Mouse (Mus musculus) intestine, embryonic 16.5 days (tissue): Measurements from ENCODE around the gene Gm47429. TPM values are rescaled to one million over a fixed set of nuclear protein-coding genes. Genes with fewer than 3 reads are reported as not detected.

Experiments
- ATAC-seq: fragments of 200-750 bp; cut with Nextera tagmentation; 2 replicates; pipeline ENCODE4 v1.8.0; 2017; ENCODE audit warnings: moderate TSS enrichment, moderate library complexity
- H3K27ac ChIP-seq: fragments of 300-500 bp; sonication (generic); 2 replicates; pipeline ENCODE4 v1.5.1; 2014; ENCODE audit warnings: mild to moderate bottlenecking, low read length
- H3K27me3 ChIP-seq: fragments of 300-500 bp; sonication (generic); replicated peaks from 2 replicates; pipeline ENCODE4 v1.6.1; 2014; ENCODE audit warnings: low read length, control low read depth, mixed read lengths; ENCODE audit not compliant: control insufficient read depth, insufficient read depth
- H3K36me3 ChIP-seq: fragments of 300-500 bp; sonication (generic); 2 replicates; pipeline ENCODE4 v1.6.1; 2014; ENCODE audit warnings: low read length, control low read depth; ENCODE audit not compliant: control insufficient read depth, insufficient read depth
- H3K4me1 ChIP-seq: fragments of 300-500 bp; sonication (generic); 2 replicates; pipeline ENCODE4 v1.6.1; 2014; ENCODE audit warnings: low read length, control low read depth, mixed read lengths; ENCODE audit not compliant: control insufficient read depth, insufficient read depth
- H3K4me2 ChIP-seq: fragments of 300-500 bp; sonication (generic); 2 replicates; pipeline ENCODE4 v1.6.1; 2014; ENCODE audit warnings: low read depth, low read length, control low read depth
- H3K4me3 ChIP-seq: fragments of 300-500 bp; sonication (generic); 2 replicates; pipeline ENCODE4 v1.5.1; 2014; ENCODE audit warnings: mild to moderate bottlenecking, low read length
- H3K9ac ChIP-seq: fragments of 300-500 bp; sonication (generic); 2 replicates; pipeline ENCODE4 v1.6.1; 2014; ENCODE audit warnings: low read depth, low read length
- H3K9me3 ChIP-seq: fragments of 300-500 bp; sonication (generic); 2 replicates; pipeline ENCODE4 v1.6.1; 2016; ENCODE audit warnings: low read length, control low read depth; ENCODE audit not compliant: control insufficient read depth
- WGBS: fragments of 180-500 bp; shearing (Covaris S2); extraction: QIAGEN DNeasy Blood & Tissue Kit; methylation state at CpG from one replicate; pipeline ENCODE4 v1.1.7; 2014; 5-methylcytosine and 5-hydroxymethylcytosine counted together
- polyA plus RNA-seq: library from polyadenylated mRNA; unstranded; fragments of >200 nt; fragmentation: Nextera tagmentation; extraction: Ambion mirVana; gene quantifications from 2 replicates; pipeline ENCODE4 v1.2.1, GENCODE M21; 2015

Gm47429 gene
- polyA plus RNA-seq, 1 experiment from 2014 or later, result not detected

DNA sequence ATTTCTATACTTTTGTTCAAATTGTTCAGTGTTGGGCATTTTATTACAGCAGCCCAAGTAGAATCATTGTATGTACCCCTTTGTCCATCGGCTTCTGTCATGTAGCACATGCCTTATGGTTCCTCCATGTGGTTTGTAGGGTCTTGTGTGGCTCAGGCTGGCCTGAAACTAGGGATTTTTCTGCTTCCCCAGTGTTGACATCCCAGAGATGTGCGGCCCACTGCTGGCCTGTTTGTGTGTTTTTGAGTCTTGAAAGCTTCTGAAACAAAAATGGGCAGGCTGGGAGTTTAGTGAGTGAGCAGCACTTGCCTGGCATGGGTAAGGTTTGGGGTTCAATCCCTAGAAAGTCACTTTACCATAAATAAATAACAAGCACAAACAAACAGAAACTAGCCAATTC, 19.2 kb downstream of the Gm47429 start:
- H3K27ac ChIP-seq, result no peak overlapping the region
- no peaks in the 10 kb centered on the region for H3K4me1 ChIP-seq
- H3K9me3 ChIP-seq, result no peaks in the 10 kb centered on the region
- no peak overlapping the region for H3K9ac ChIP-seq
- no peak for ATAC-seq
- H3K4me3 ChIP-seq, result no peak overlapping the region
- H3K36me3 ChIP-seq, result peaks cover 15% of the 10 kb centered on the region; the same call in 1 of the 2 replicates
- no peaks in the 10 kb centered on the region for H3K27me3 ChIP-seq
- WGBS, result 93% methylated on average over 2 of the region's 2 CpGs
- no peak overlapping the region for H3K4me2 ChIP-seq

DNA sequence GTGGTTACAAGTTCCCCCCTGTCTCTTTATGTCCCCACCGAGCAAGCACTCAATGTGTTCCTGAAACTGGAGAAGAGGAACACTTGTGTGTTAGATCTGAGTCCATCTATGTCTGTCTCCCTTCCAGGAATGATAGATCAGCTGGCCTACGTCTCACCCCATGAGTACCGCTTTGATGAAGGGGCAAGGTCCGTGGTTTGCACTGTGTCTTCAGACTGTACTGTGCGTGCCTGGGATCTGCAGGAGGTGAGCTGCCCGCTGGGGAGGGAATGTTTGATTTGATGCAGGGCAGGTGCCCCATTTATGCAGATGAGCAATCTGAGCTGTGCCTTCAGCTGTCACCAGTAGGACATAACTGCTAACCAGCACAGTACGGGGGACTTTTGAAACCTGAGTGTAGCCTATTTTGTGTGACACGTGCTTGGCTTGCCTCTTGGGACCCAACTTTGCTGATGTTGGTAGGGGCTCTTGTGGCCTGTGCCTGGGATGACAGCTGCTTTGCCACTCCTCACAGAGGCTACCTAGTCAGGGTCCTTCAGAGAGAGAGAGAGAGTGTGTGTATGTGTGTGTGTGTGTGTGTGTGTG, 20.0 kb downstream of the Gm47429 start:
- 86% methylated on average over 8 of the region's 8 CpGs for WGBS
- Histone ChIP-seq H3K4me2 (no peak overlapping the region), H3K36me3 (peaks cover 15% of the 10 kb centered on the region; the same call in 1 of the 2 replicates), H3K4me3 (no peak overlapping the region), H3K9ac (no peak overlapping the region), H3K27ac (no peak overlapping the region), H3K27me3 (no peaks in the 10 kb centered on the region), H3K9me3 (no peaks in the 10 kb centered on the region), H3K4me1 (no peaks in the 10 kb centered on the region; the same call in 1 of the 2 replicates)
- no peak for ATAC-seq

DNA sequence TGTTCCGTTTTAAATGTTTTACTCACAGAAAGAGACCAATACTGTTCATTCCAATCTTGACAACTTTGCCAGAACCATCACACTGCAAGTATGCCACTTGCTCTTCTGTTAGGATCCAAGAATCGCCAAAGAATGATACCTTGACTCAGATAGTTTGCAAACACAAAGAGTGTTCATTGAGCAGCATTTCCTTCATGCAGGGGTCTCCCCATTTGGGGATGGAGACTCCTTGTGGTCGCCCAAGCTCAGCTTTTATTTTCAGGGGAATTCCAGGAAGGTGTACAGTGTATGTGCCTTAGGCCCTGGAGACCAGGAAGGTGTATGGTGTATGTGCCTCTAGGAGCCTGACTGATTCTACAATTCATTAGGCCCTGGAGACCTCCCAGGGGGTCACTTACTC, 25.3 kb downstream of the Gm47429 start:
- H3K4me3 ChIP-seq, result peak overlapping the region; percentile 82
- no peak for ATAC-seq
- no peak overlapping the region for H3K27ac ChIP-seq
- whole genome bisulfite sequencing, result 39% methylated on average over 3 of the region's 3 CpGs
- peak overlapping the region; percentile 87 for H3K9ac ChIP-seq
- peak overlapping the region; percentile 74 for H3K4me2 ChIP-seq
- no peaks in the 10 kb centered on the region; the same call in 1 of the 2 replicates for H3K4me1 ChIP-seq
- no peaks in the 10 kb centered on the region for H3K9me3 ChIP-seq
- peaks cover 3% of the 10 kb centered on the region; the same call in 1 of the 2 replicates for H3K36me3 ChIP-seq
- H3K27me3 ChIP-seq, result no peaks in the 10 kb centered on the region

DNA sequence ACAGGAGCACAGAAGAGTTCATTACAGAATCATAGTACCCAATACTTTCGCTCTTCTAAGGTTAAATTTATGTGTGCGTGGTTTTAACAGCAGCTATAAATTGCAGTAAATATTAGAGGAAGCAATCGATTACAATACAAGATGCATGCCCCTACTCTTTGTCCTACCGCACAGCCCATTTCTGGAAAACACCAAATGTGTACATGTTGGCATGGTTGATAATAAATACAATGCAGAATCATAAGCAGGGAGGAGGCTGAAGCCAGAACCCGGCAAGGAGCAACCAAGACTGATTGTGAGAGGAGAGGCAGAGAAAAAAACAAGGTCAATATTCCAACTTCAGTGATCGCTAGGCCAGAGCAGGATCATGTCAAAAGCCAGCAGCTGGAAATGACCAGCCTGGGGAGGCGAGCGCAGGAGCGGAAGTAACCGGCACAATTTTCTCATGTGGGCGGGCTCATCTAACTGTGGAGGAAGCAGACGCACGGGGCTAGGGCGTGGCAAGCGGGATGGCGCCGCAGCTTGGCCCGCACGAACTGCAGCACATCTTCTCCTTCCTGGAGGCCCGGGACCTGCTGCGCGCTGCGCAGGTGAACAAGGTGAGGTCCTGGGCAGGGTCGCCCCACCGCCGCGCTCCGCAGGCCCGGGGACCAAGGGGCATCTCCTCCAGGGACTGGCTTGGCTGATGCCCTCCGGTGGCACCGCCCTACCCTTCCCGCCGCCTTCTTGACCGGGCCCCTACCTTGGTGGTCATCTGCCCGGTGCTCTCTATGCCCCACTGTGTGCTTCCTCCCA, 26.1 kb downstream of the Gm47429 start, which contains the start of gene Fbxw17:
TSS of gene Fbxw17 (plus strand) at position 476 of the 795 bp plus-strand sequence.
- H3K9me3 ChIP-seq, result no peaks in the 10 kb centered on the region
- peaks cover 3% of the 10 kb centered on the region; the same call in 1 of the 2 replicates for H3K36me3 ChIP-seq
- no peaks in the 10 kb centered on the region; the same call in 1 of the 2 replicates for H3K4me1 ChIP-seq
- peak within 1 kb of the TSS; percentile 82 for H3K4me3 ChIP-seq
- H3K4me2 ChIP-seq, result peak within 1 kb of the TSS; percentile 74
- H3K9ac ChIP-seq, result peak within 1 kb of the TSS; percentile 87
- ATAC-seq, result peak; percentile 97
- peak within 1 kb of the TSS; percentile 39; the same call in 1 of the 2 replicates for H3K27ac ChIP-seq
- WGBS, result 12% methylated on average over 30 of the region's 35 CpGs
- no peaks in the 10 kb centered on the region for H3K27me3 ChIP-seq

Other genes with a start within 250 kb of the Gm47429 start
- gene Gm906, start 193.6 kb downstream of the Gm47429 start, polyA plus RNA-seq, result not detected in 2 replicates
- gene Fbxw17, start 26.0 kb downstream of the Gm47429 start, polyA plus RNA-seq, result 22.0 and 22.9 TPM in 2 replicates
- not detected in 2 replicates for gene Nutm2, start 23.4 kb upstream of the Gm47429 start, polyA plus RNA-seq
- not detected in 2 replicates for gene Gm904, start 199.3 kb upstream of the Gm47429 start, polyA plus RNA-seq